Mouse (Mus musculus): ENCODE results near the gene Taf8.

The Taf8 gene

GRCm38 (mm10) chr17:47501946-47502706 lies at the start of gene Taf8:
Gene Taf8 (minus strand): TSS chr17:47502292.
- in situ Hi-C loops (cut with MboI), result no loop called here

GRCm38 (mm10) chr17:47551049-47551448 lies 49.0 kb upstream of the Taf8 start:
- in situ Hi-C loops (cut with MboI), result no loop called here

- in situ Hi-C loops (cut with MboI), result no loop called here
Measured at GRCm38 (mm10) chr17:47545861-47546331, 43.8 kb upstream of the Taf8 start.

- in situ Hi-C loops (cut with MboI), result no loop called here
Measured at GRCm38 (mm10) chr17:47545154-47545553, 43.1 kb upstream of the Taf8 start.

- in situ Hi-C loops (cut with MboI), result no loop called here
Measured at GRCm38 (mm10) chr17:47543051-47543650, 41.1 kb upstream of the Taf8 start.

- in situ Hi-C loops (cut with MboI), result no loop called here
Measured at GRCm38 (mm10) chr17:47542061-47542460, 40.0 kb upstream of the Taf8 start.

GRCm38 (mm10) chr17:47539128-47539527 lies 37.0 kb upstream of the Taf8 start:
- in situ Hi-C loops (cut with MboI), result no loop called here

- in situ Hi-C loops (cut with MboI), result no loop called here
Measured at GRCm38 (mm10) chr17:47538049-47538448, 36.0 kb upstream of the Taf8 start.

GRCm38 (mm10) chr17:47535812-47536236 lies 33.7 kb upstream of the Taf8 start:
- in situ Hi-C loops (cut with MboI), result no loop called here

- in situ Hi-C loops (cut with MboI), result no loop called here
Measured at GRCm38 (mm10) chr17:47533691-47534090, 31.6 kb upstream of the Taf8 start.

GRCm38 (mm10) chr17:47532364-47532763 lies 30.3 kb upstream of the Taf8 start:
- in situ Hi-C loops (cut with MboI), result no loop called here

- in situ Hi-C loops (cut with MboI), result no loop called here
Measured at GRCm38 (mm10) chr17:47531387-47531818, 29.3 kb upstream of the Taf8 start.

- in situ Hi-C loops (cut with MboI), result no loop called here
Measured at GRCm38 (mm10) chr17:47529595-47529994, 27.5 kb upstream of the Taf8 start.

GRCm38 (mm10) chr17:47528919-47529318 lies 26.8 kb upstream of the Taf8 start:
- in situ Hi-C loops (cut with MboI), result no loop called here

- in situ Hi-C loops (cut with MboI), result no loop called here
Measured at GRCm38 (mm10) chr17:47527581-47528300, 25.6 kb upstream of the Taf8 start.

GRCm38 (mm10) chr17:47526856-47527520 lies 24.9 kb upstream of the Taf8 start:
- in situ Hi-C loops (cut with MboI), result no loop called here

GRCm38 (mm10) chr17:47524991-47525390 lies 22.9 kb upstream of the Taf8 start:
- in situ Hi-C loops (cut with MboI), result no loop called here

- in situ Hi-C loops (cut with MboI), result no loop called here
Measured at GRCm38 (mm10) chr17:47524055-47524454, 22.0 kb upstream of the Taf8 start.

GRCm38 (mm10) chr17:47523211-47523682 lies 21.2 kb upstream of the Taf8 start:
- in situ Hi-C loops (cut with MboI), result no loop called here

GRCm38 (mm10) chr17:47522536-47522935 lies 20.4 kb upstream of the Taf8 start:
- in situ Hi-C loops (cut with MboI), result no loop called here

- in situ Hi-C loops (cut with MboI), result no loop called here
Measured at GRCm38 (mm10) chr17:47521551-47522258, 19.6 kb upstream of the Taf8 start.

All from mature B cell (primary cell).